Mouse (Mus musculus) cerebellum, adult 2 months (tissue): Measurements from ENCODE around the gene Ston1.

ENCODE experiments used
- CTCF ChIP-seq: fragments of 200-500 bp; IDR thresholded peaks from 2 replicates; pipeline ENCODE4 v1.5.1; 2011; ENCODE audit warnings: low read depth, mild to moderate bottlenecking, control low read depth, low read length, moderate library complexity, borderline replicate concordance; ENCODE audit not compliant: insufficient read depth
- POLR2A ChIP-seq: fragments of 200-500 bp; IDR thresholded peaks from 2 replicates; pipeline ENCODE4 v1.6.1; 2011; ENCODE audit warnings: low read length, control low read depth, borderline replicate concordance; ENCODE audit not compliant: insufficient read depth

DNA sequence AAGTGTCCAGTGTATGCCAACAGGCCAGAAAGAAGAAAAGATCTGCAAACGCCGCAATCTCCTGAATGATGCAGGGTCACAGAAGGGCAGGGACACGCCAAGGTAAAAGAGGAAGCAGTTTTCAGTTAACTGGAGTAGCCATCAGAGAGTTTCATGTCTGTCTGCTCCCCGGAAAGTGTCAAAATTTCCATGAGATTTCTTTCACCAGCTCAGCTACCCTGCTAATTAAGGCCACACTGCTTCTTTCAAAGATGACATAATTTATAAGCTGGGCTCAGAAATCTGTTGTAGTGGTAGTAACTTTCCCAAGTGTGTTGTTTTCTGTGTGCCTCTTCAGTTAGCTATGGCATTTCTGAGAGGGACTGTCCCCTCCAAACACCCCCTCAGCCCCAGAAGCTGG is 1.4 kb upstream of the Ston1 start:
- TF ChIP-seq CTCF (no peak), POLR2A (no peak)
